Mouse (Mus musculus) hindbrain, embryonic 16.5 days (tissue): ENCODE results near the gene Mettl17. TPM values are rescaled to one million over a fixed set of nuclear protein-coding genes. Genes with fewer than 3 reads are reported as not detected.

Source experiments
- ATAC-seq: fragments of 200-750 bp; cut with Nextera tagmentation; 2 replicates; pipeline ENCODE4 v1.8.0; 2017; ENCODE audit warnings: moderate TSS enrichment, moderate library complexity
- H3K27ac ChIP-seq: fragments of 300-500 bp; sonication (generic); 2 replicates; pipeline ENCODE4 v1.5.1; 2014; ENCODE audit warnings: low read depth, mild to moderate bottlenecking, control low read depth, low read length, moderate library complexity
- H3K27me3 ChIP-seq: fragments of 300-500 bp; sonication (generic); replicated peaks from 2 replicates; pipeline ENCODE4 v1.6.1; 2014; ENCODE audit warnings: low read length; ENCODE audit not compliant: control insufficient read depth, insufficient read depth
- H3K36me3 ChIP-seq: fragments of 300-500 bp; sonication (generic); 2 replicates; pipeline ENCODE4 v1.6.1; 2014; ENCODE audit warnings: mild to moderate bottlenecking, low read length, moderate library complexity, mixed read lengths; ENCODE audit not compliant: control insufficient read depth, insufficient read depth
- H3K4me1 ChIP-seq: fragments of 300-500 bp; sonication (generic); 2 replicates; pipeline ENCODE4 v1.6.1; 2014; ENCODE audit warnings: low read depth, low read length; ENCODE audit not compliant: control insufficient read depth, insufficient read depth
- H3K4me2 ChIP-seq: fragments of 300-500 bp; sonication (generic); 2 replicates; pipeline ENCODE4 v1.6.1; 2014; ENCODE audit warnings: mild to moderate bottlenecking, low read length, control low read depth, moderate library complexity
- H3K4me3 ChIP-seq: fragments of 300-500 bp; sonication (generic); 2 replicates; pipeline ENCODE4 v1.5.1; 2014; ENCODE audit warnings: mild to moderate bottlenecking, low read length, control low read depth, moderate library complexity
- H3K9ac ChIP-seq: fragments of 300-500 bp; sonication (generic); 2 replicates; pipeline ENCODE4 v1.6.1; 2014; ENCODE audit warnings: low read depth, mild to moderate bottlenecking, control low read depth, low read length, moderate library complexity
- H3K9me3 ChIP-seq: fragments of 300-500 bp; sonication (generic); 2 replicates; pipeline ENCODE4 v1.6.1; 2014; ENCODE audit warnings: mild to moderate bottlenecking, low read length, moderate library complexity; ENCODE audit not compliant: control insufficient read depth
- WGBS: fragments of 180-500 bp; shearing (Covaris S2); extraction: QIAGEN DNeasy Blood & Tissue Kit; methylation state at CpG from one replicate; pipeline ENCODE4 v1.1.7; 2014; 5-methylcytosine and 5-hydroxymethylcytosine counted together
- microRNA-seq: library from miRNA; unstranded; fragments of <30 nt; microRNA quantifications from one replicate; pipeline ENCODE4, GENCODE M21; 2017
- polyA plus RNA-seq: library from polyadenylated mRNA; unstranded; fragments of >200 nt; fragmentation: Nextera tagmentation; extraction: Ambion mirVana; gene quantifications from 2 replicates; pipeline ENCODE4 v1.2.1, GENCODE M21; 2015

The Mettl17 gene
- polyA plus RNA-seq, 1 experiment from 2014 or later, result 80.4 TPM

DNA sequence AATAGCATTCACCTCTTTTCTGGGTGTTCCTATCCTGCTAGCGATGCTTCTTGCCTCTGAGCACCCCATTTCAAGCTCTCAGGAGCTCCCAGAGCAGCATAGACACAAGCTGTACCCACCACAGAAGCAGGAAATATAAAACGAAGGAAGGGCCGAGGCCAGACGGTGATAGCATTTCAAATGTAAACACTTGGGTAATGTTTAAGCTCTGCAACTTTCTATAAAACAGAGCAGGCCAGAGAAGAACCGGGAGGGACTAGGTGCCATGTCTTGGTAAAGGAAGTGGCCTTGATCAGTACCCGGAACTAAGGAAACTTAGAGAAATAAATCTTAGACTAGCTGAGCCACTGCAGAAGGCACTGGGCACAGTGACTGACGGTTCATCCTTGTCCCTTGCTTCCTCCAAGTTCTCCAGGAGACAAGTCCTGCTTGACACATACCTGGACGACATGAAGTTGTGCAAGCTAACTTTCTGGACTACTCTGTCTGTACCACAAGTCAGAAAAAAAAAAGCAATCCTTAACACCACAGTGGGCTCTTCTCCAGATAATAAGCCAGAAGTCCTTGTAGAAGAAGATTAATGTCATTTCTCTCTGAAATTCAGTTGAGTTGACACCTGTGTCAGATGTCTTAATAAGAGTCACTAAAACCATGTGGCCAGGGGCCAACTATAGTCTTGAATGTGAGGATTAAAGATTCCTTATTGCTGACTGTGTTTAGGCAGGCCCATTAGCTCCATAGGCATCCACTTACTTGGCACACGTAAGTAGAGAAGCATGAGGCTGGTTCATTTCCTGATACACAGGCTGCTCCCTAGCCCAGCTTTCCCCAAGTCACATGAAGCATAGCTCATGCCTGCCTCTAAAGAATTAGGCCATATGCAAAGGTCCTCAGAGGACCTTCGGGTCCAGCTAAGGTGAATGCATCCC, 47.7 kb downstream of the Mettl17 start:
- no peaks in the 10 kb centered on the region for H3K9me3 ChIP-seq
- no peak for ATAC-seq
- no peaks in the 10 kb centered on the region for H3K27me3 ChIP-seq
- no peak overlapping the region for H3K9ac ChIP-seq
- WGBS, result 77% methylated on average over 10 of the region's 10 CpGs
- H3K4me1 ChIP-seq, result no peaks in the 10 kb centered on the region
- no peak overlapping the region for H3K27ac ChIP-seq
- no peak overlapping the region for H3K4me3 ChIP-seq
- H3K36me3 ChIP-seq, result no peaks in the 10 kb centered on the region
- no peak overlapping the region for H3K4me2 ChIP-seq

DNA sequence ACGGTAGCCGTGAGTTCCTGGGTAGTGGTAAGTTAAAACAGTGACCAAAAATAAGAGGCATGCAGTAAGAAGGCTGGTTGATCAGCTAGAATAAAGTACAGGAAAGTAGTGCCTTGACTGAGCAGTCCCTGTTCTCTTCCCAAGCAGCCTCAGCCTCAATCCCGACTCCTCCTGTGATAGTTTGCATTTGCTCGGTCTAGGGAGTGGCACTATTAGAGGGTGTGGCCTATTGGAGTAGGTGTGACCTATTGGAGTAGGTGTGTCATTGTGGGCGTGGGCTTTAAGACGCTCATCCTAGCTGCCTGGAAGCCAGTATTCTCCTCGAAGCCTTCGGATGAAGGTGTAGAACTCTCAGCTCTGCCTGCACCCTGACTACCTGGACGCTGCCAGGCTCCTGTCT, 54.4 kb downstream of the Mettl17 start:
- Histone ChIP-seq H3K4me1 (no peaks in the 10 kb centered on the region), H3K4me3 (no peak overlapping the region), H3K9me3 (peaks cover 4% of the 10 kb centered on the region; the same call in 1 of the 2 replicates), H3K36me3 (no peaks in the 10 kb centered on the region), H3K27me3 (no peaks in the 10 kb centered on the region), H3K9ac (no peak overlapping the region), H3K27ac (no peak overlapping the region), H3K4me2 (no peak overlapping the region)
- no peak for ATAC-seq
- 87% methylated on average over 9 of the region's 9 CpGs for WGBS

DNA sequence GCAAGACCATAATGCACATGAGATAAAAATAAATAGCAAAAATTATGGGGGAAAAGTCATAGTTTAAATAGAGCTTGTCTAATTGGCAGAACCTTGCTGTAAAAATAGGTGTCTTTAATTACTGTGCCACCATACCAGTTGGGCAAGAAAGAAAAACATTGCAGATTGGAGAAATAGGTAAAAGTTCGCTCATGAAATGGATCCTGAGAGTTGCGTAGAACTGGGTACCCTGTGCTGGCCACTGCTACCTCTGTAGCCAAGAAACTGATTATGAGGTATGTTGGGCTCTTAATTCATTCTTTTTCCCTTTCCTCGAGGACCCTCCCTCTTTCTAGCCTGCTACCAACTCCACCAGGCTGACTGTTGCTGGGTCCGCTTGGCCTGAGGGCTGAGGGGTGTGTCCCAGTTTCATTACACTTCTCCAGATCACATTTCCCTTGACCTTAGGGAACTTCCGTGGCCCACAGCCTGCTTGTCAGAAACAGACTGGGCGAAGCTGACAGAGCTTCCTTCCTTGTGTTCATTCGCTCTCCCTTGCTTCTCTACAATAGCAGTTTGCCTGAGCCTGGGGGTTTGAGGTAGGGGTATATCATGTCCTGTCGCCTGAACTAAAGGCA, 56.4 kb downstream of the Mettl17 start:
- H3K9me3 ChIP-seq, result peaks cover 4% of the 10 kb centered on the region; the same call in 1 of the 2 replicates
- WGBS, result 38% methylated on average over 8 of the region's 8 CpGs
- H3K9ac ChIP-seq, result no peak overlapping the region
- ATAC-seq, result no peak
- H3K36me3 ChIP-seq, result no peaks in the 10 kb centered on the region
- H3K27me3 ChIP-seq, result no peaks in the 10 kb centered on the region
- H3K4me2 ChIP-seq, result no peak overlapping the region
- H3K4me3 ChIP-seq, result no peak overlapping the region
- H3K4me1 ChIP-seq, result no peaks in the 10 kb centered on the region
- no peak overlapping the region for H3K27ac ChIP-seq

DNA sequence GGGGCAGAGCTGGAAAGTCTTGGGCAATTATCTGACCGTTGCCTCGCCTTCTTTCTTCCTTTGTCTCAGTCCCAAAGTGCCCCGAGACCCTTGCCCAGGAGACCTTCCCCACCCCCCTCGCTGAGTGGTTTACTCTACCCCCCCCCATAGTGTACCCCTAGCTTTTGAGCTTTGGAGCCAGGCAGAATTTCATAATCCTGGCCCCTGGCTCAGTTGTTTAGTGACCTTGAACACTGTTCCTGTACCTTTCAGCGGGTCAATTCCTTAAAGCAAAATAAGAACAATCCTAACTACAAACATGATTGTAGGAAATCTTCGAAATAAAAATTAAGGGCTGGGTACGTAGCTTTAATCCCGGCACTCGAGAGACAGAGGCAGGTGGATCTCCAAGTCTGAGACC, 56.9 kb downstream of the Mettl17 start:
- ATAC-seq, result no peak
- Histone ChIP-seq H3K4me3 (no peak overlapping the region), H3K36me3 (no peaks in the 10 kb centered on the region), H3K27ac (no peak overlapping the region), H3K9me3 (peaks cover 4% of the 10 kb centered on the region; the same call in 1 of the 2 replicates), H3K27me3 (no peaks in the 10 kb centered on the region), H3K4me2 (no peak overlapping the region), H3K4me1 (no peaks in the 10 kb centered on the region), H3K9ac (no peak overlapping the region)
- 58% methylated on average over 9 of the region's 9 CpGs for WGBS

DNA sequence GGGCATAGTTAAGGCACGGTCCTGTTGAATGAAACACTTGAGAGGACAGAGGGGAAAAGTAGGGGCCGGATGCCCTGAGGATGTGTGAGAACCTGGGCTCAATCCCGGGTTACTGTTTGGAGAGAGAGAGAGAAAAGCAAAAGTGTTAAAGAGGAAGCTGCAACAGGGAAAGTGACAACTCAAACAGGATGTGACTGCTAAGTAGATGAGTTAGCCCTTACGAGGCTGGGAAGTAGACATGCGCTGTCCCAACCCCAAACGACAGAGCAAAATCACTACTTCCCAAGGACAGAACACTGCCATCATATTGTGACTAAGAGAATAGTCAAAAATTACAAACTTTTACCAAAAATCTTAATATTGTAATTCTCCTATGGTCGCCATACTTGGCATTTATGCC, 57.6 kb downstream of the Mettl17 start:
- WGBS, result 75% methylated on average over 7 of the region's 7 CpGs
- ATAC-seq, result no peak
- Histone ChIP-seq H3K36me3 (no peaks in the 10 kb centered on the region), H3K9me3 (peaks cover 4% of the 10 kb centered on the region; the same call in 1 of the 2 replicates), H3K4me2 (no peak overlapping the region), H3K27me3 (no peaks in the 10 kb centered on the region), H3K4me3 (no peak overlapping the region), H3K4me1 (no peaks in the 10 kb centered on the region), H3K27ac (no peak overlapping the region), H3K9ac (no peak overlapping the region)

Small RNA genes within 50 kb of the gene (microRNA-seq; reads per million reads assigned to microRNA genes)
- not detected for gene Gm27375

Other genes starting within 250 kb of the Mettl17 start
- not detected in 2 replicates for gene Gm4181, start 249.2 kb upstream of the Mettl17 start, polyA plus RNA-seq
- not detected in 2 replicates for gene Gm17079, start 189.4 kb upstream of the Mettl17 start, polyA plus RNA-seq
- gene Gm5800, start 167.7 kb upstream of the Mettl17 start, polyA plus RNA-seq, result not detected in 2 replicates
- gene Ang4, start 111.3 kb upstream of the Mettl17 start, polyA plus RNA-seq, result not detected in 2 replicates
- gene AY358078, start 84.8 kb upstream of the Mettl17 start, polyA plus RNA-seq, result not detected in 2 replicates
- not detected in 2 replicates for gene Ear6, start 31.1 kb upstream of the Mettl17 start, polyA plus RNA-seq
- gene Slc39a2, start 8.0 kb downstream of the Mettl17 start, polyA plus RNA-seq, result 1.5 and 1.9 TPM in 2 replicates
- 338 and 429 TPM in 2 replicates for gene Ndrg2, start 29.3 kb downstream of the Mettl17 start, polyA plus RNA-seq
- not detected in 2 replicates for gene Tppp2, start 33.6 kb downstream of the Mettl17 start, polyA plus RNA-seq
- gene Rnase13, start 37.9 kb downstream of the Mettl17 start, polyA plus RNA-seq, result not detected in 2 replicates
- gene Arhgef40, start 99.9 kb downstream of the Mettl17 start, polyA plus RNA-seq, result 63.4 and 74.4 TPM in 2 replicates
- gene Tmem253, start 130.8 kb downstream of the Mettl17 start, polyA plus RNA-seq, result 0.39 and 0.51 TPM in 2 replicates
- gene Zfp219, start 135.9 kb downstream of the Mettl17 start, polyA plus RNA-seq, result 23.7 and 28.0 TPM in 2 replicates
- gene Olfr221, start 157.6 kb downstream of the Mettl17 start, polyA plus RNA-seq, result not detected in 2 replicates
- gene Hnrnpc, start 219.2 kb downstream of the Mettl17 start, polyA plus RNA-seq, result 414 and 445 TPM in 2 replicates
- 36.2 and 45.4 TPM in 2 replicates for gene Rpgrip1, start 225.9 kb downstream of the Mettl17 start, polyA plus RNA-seq